Mouse (Mus musculus) MEL (cell line): ENCODE data around the gene Zeb2.

Experiments
- BHLHE40 ChIP-seq: IDR thresholded peaks from 2 replicates; pipeline ENCODE4 v1.6.1; 2012; ENCODE audit warnings: low read depth, mild to moderate bottlenecking, inconsistent platforms, low read length, improper control_type of control experiment, borderline replicate concordance
- CTCF ChIP-seq, 3 experiments: IDR thresholded peaks in 2 of 3; conservative IDR thresholded peaks in 1 of 3; 2 replicates each; pipeline ENCODE4 v1.5.1; 2011 to 2012; ENCODE audit warnings: low read length in 3 of 3, low read depth in 2 of 3, mild to moderate bottlenecking in 2 of 3, improper control_type of control experiment in 1 of 3, inconsistent platforms in 1 of 3, mixed read lengths in 1 of 3, moderate library complexity in 1 of 3; ENCODE audit not compliant: control insufficient read depth in 1 of 3, insufficient read depth in 1 of 3, poor library complexity in 1 of 3, severe bottlenecking in 1 of 3
- E2F4 ChIP-seq: IDR thresholded peaks from 2 replicates; pipeline ENCODE4 v1.6.1; 2011; ENCODE audit warnings: low read depth, low read length, improper control_type of control experiment, borderline replicate concordance
- EP300 ChIP-seq, 2 experiments: IDR thresholded peaks; 2 replicates each; pipeline ENCODE4 v1.6.1; 2011; ENCODE audit warnings: improper control_type of control experiment in 2 of 2, low read length in 2 of 2, low read depth in 1 of 2, mild to moderate bottlenecking in 1 of 2
- JUND ChIP-seq: IDR thresholded peaks from 2 replicates; pipeline ENCODE4 v1.6.1; 2011; ENCODE audit warnings: low read depth, mild to moderate bottlenecking, improper control_type of control experiment, low read length
- NRF1 ChIP-seq: IDR thresholded peaks from 2 replicates; pipeline ENCODE4 v1.6.1; 2014; ENCODE audit warnings: low read depth, mild to moderate bottlenecking, inconsistent platforms, low read length, improper control_type of control experiment, moderate library complexity; ENCODE audit not compliant: poor library complexity, insufficient read depth, severe bottlenecking
- TAL1 ChIP-seq: IDR thresholded peaks from 2 replicates; pipeline ENCODE4 v1.6.1; 2012; ENCODE audit warnings: mild to moderate bottlenecking, inconsistent platforms, low read length, moderate library complexity, mixed read lengths
- USF2 ChIP-seq, 2 experiments: IDR thresholded peaks; 2 replicates each; pipeline ENCODE4 v1.6.1; 2011 to 2012; ENCODE audit warnings: improper control_type of control experiment in 2 of 2, low read length in 2 of 2, borderline replicate concordance in 1 of 2, inconsistent platforms in 1 of 2, low read depth in 1 of 2, mild to moderate bottlenecking in 1 of 2; ENCODE audit not compliant: insufficient read depth in 1 of 2
- ZKSCAN1 ChIP-seq: IDR thresholded peaks from 2 replicates; pipeline ENCODE4 v1.6.1; 2012; ENCODE audit warnings: low read depth, mild to moderate bottlenecking, inconsistent platforms, low read length, improper control_type of control experiment, moderate library complexity
- ZMIZ1 ChIP-seq: IDR thresholded peaks from 2 replicates; pipeline ENCODE4 v1.6.1; 2012; ENCODE audit warnings: low read depth, mild to moderate bottlenecking, inconsistent platforms, low read length, improper control_type of control experiment, moderate library complexity
- ZNF384 ChIP-seq: IDR thresholded peaks from 2 replicates; pipeline ENCODE4 v1.6.1; 2012; ENCODE audit warnings: low read depth, mild to moderate bottlenecking, inconsistent platforms, low read length, improper control_type of control experiment

DNA sequence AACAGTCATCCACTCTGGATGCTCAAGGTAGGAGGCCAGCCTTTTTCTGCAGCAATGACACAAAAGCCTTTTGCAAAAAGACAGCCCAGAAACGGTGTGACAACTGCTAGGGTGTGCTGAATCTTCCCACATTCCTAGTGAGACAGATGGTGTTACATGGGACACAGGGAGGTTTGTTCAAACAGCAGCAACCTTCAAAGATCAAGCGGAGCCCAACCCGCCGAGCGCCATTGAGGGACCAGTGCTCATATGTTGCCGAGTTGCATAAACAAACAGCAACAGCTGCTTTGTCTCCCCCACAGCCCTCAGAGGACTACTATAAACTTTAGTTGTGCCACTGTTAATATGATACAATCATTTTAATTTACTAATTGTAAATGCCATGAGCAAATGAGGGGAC lies 117.3 kb downstream of the Zeb2 start:
- no peak for TF ChIP-seq CTCF (IDR thresholded peaks at IDR 0.05 in 2 of 3, conservative IDR thresholded peaks at IDR 0.05 in 1 of 3; ENCODE audit: control insufficient read depth in 1 of 3, insufficient read depth in 1 of 3, low read depth in 2 of 3, low read length in 3 of 3, poor library complexity in 1 of 3, severe bottlenecking in 1 of 3)
- no peak for TF ChIP-seq ZMIZ1
- no peak for TF ChIP-seq EP300 (IDR thresholded peaks at IDR 0.05; ENCODE audit: low read depth in 1 of 2, low read length in 2 of 2)
- TF ChIP-seq USF2 (IDR thresholded peaks at IDR 0.05; ENCODE audit: borderline replicate concordance in 1 of 2, insufficient read depth in 1 of 2, low read depth in 1 of 2, low read length in 2 of 2): no peak
- no peak for TF ChIP-seq ZKSCAN1
- TF ChIP-seq TAL1: no peak
- TF ChIP-seq E2F4: no peak
- no peak for TF ChIP-seq ZNF384
- no peak for TF ChIP-seq BHLHE40
- TF ChIP-seq JUND: no peak
- TF ChIP-seq NRF1: no peak
